Mouse (Mus musculus): Measurements from ENCODE around the gene Cebpe. TPM values are rescaled to one million over a fixed set of nuclear protein-coding genes. Genes with fewer than 3 reads are reported as not detected.

Gene Cebpe
- polyA plus RNA-seq, 1 experiment from 2014 or later, result not detected

DNA sequence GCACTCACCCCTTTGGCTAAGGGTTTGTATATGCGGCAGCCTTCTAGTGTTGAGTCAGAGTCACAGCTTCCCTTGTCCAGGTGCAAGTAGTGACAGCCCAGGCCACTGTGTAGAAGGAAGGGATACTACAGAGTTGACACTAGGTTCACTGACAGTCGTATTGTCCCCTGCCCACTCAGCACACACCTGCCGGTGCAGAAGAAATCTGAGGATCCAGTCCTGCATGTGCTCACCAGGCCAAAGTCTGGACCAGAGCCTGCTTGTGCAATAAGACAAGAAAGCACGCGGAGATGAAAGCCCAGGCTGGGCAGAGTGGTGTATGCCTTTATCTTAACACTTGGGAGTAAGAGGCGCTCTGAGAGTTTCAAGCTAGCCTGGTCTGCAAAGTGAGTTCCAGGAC, 16.9 kb downstream of the Cebpe start:
- no peak overlapping the region for H3K27ac ChIP-seq (ENCODE audit: low read length)
- WGBS, result 55% methylated on average over 6 of the region's 6 CpGs
- H3K27me3 ChIP-seq (ENCODE audit: control insufficient read depth, insufficient read depth, low read depth, low read length), result no peaks in the 10 kb centered on the region
- no peaks in the 10 kb centered on the region for H3K4me1 ChIP-seq (replicated peaks; ENCODE audit: control insufficient read depth, insufficient read depth, low read length)
- no peak overlapping the region for H3K4me2 ChIP-seq (ENCODE audit: low read depth, low read length)
- no peak for ATAC-seq (ENCODE audit: low read depth)
- peaks cover 11% of the 10 kb centered on the region for H3K36me3 ChIP-seq (ENCODE audit: control insufficient read depth, insufficient read depth, low read length)
- no peak overlapping the region for H3K4me3 ChIP-seq (ENCODE audit: low read length)
- H3K9ac ChIP-seq (ENCODE audit: low read length), result no peak overlapping the region
- no peaks in the 10 kb centered on the region for H3K9me3 ChIP-seq (ENCODE audit: control insufficient read depth, low read length)

DNA sequence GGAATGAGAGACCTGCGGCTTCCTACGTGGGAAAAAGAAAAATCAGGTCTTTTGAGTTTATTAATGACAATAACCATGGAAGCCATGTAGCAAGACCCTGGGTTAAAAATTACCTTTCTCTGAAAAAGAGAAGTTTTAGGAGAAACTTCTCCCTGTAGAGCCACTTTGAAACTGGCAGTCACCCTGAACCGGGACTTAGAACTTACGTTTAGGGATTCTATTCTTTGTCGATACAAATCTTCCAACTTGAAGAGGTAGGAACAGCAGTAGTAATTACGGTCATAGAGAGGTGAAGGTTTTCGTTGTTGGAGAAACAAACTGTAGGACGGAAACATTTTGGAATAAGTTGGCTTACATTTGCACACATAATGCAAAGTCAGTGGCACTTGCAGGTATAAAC, 24.7 kb downstream of the Cebpe start:
- Histone ChIP-seq H3K9me3 (ENCODE audit: control insufficient read depth, low read length) (no peaks in the 10 kb centered on the region), H3K4me1 (replicated peaks; ENCODE audit: control insufficient read depth, insufficient read depth, low read length) (peaks cover 21% of the 10 kb centered on the region), H3K27ac (ENCODE audit: low read length) (peak overlapping the region; percentile 96), H3K4me3 (ENCODE audit: low read length) (peak overlapping the region; percentile 89), H3K9ac (ENCODE audit: low read length) (peak overlapping the region; percentile 99), H3K4me2 (ENCODE audit: low read depth, low read length) (peak overlapping the region; percentile 65), H3K27me3 (ENCODE audit: control insufficient read depth, insufficient read depth, low read depth, low read length) (no peaks in the 10 kb centered on the region), H3K36me3 (ENCODE audit: control insufficient read depth, insufficient read depth, low read length) (peaks cover 19% of the 10 kb centered on the region)
- WGBS, result 3% methylated on average over 8 of the region's 8 CpGs
- ATAC-seq (ENCODE audit: low read depth), result no peak

DNA sequence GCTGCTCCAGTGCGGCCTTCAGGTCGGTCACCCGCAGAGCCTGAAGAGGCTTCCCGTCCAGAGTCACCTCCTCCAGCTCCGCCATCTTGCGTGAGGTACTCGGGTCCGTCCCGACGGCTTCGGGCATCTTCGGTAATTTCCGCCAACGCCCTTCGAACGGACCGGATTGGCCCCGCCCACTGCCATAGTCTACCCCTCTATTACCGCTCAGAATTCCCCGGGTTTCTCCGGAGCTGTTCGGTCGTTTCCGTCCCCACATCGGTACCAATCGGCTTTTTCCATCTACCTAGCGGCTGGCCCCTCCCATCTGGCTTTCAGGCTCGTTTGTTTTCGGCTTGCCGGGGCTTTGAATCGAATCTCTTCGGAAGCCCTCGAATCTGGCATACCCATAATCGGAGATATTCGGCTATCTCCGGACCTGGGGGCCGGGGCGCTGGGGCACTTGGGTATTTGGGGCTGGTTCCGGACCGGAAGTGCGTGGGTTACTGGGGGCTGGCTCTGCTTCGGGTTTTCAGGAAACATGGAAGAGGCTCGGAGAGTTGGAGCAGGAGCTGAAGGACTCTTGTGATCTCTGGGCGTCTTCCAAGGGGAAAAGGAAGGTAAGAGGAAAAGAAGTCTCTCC, 25.3 kb downstream of the Cebpe start, which contains the start of gene Acin1:
Gene Acin1 (minus strand): TSS at position 410 of the 622 bp plus-strand sequence.
- H3K4me1 ChIP-seq (replicated peaks; ENCODE audit: control insufficient read depth, insufficient read depth, low read length), result peaks cover 21% of the 10 kb centered on the region
- no peaks in the 10 kb centered on the region for H3K27me3 ChIP-seq (ENCODE audit: control insufficient read depth, insufficient read depth, low read depth, low read length)
- H3K4me3 ChIP-seq (ENCODE audit: low read length), result peak within 1 kb of the TSS; percentile 89
- peak within 1 kb of the TSS; percentile 96 for H3K27ac ChIP-seq (ENCODE audit: low read length)
- ATAC-seq (ENCODE audit: low read depth), result peak; percentile 97
- H3K9me3 ChIP-seq (ENCODE audit: control insufficient read depth, low read length), result no peaks in the 10 kb centered on the region
- H3K36me3 ChIP-seq (ENCODE audit: control insufficient read depth, insufficient read depth, low read length), result peaks cover 21% of the 10 kb centered on the region
- peak within 1 kb of the TSS; percentile 99 for H3K9ac ChIP-seq (ENCODE audit: low read length)
- under 1% methylated on average over 44 of the region's 44 CpGs for WGBS
- H3K4me2 ChIP-seq (ENCODE audit: low read depth, low read length), result peak within 1 kb of the TSS; percentile 86

DNA sequence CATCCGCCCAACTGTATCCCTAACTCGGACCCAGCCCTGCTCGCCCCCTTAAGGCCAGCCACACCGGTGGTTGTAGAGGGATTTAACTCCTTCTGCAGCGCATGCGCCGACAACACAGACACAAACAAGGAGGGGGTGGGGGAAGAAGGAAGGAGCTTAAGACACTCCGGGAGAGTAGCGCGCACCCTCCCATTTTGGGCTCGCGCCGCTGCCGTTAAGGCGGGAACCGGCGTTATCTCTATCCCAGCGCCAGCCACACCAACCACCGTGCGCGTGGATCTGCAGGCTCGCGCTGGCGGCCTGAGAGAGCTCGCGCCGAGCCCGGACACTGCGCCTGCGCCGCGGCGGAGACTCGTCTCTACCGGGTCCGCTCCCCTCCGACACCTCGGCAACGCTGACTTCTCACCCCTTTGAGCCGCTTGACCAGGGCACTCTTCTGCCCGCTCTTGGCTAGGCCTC, 25.9 kb downstream of the Cebpe start, which contains the start of gene 1700123O20Rik:
Gene 1700123O20Rik (plus strand): TSS at position 154 of the 459 bp plus-strand sequence.
- H3K4me3 ChIP-seq (ENCODE audit: low read length), result peak within 1 kb of the TSS; percentile 89
- H3K27ac ChIP-seq (ENCODE audit: low read length), result peak within 1 kb of the TSS; percentile 96
- no peaks in the 10 kb centered on the region for H3K27me3 ChIP-seq (ENCODE audit: control insufficient read depth, insufficient read depth, low read depth, low read length)
- H3K4me1 ChIP-seq (replicated peaks; ENCODE audit: control insufficient read depth, insufficient read depth, low read length), result peaks cover 21% of the 10 kb centered on the region
- peak; percentile 85 for ATAC-seq (ENCODE audit: low read depth)
- peak within 1 kb of the TSS; percentile 99 for H3K9ac ChIP-seq (ENCODE audit: low read length)
- under 1% methylated on average over 41 of the region's 41 CpGs for WGBS
- peak within 1 kb of the TSS; percentile 86 for H3K4me2 ChIP-seq (ENCODE audit: low read depth, low read length)
- H3K9me3 ChIP-seq (ENCODE audit: control insufficient read depth, low read length), result no peaks in the 10 kb centered on the region
- H3K36me3 ChIP-seq (ENCODE audit: control insufficient read depth, insufficient read depth, low read length), result peaks cover 21% of the 10 kb centered on the region

DNA sequence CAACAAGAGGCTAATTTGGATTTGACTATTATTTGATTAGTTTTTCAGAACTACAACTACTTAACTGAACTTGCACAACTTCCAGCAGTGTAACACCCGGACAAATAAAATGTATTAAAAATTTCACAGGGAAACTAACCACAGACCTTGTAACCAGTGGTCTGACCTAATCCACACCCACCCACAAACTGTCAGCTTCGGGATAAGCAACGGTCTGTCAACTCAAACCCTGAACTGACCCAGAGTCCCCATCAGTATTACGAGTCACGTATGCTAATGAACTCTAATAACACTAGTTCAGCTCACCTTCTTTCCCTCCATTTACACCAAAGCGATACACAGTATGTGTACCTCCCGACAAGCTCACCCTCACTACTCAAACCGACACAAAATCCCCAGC, 26.5 kb downstream of the Cebpe start:
- no peak for ATAC-seq (ENCODE audit: low read depth)
- WGBS, result 5% methylated on average over 8 of the region's 8 CpGs
- Histone ChIP-seq H3K4me1 (replicated peaks; ENCODE audit: control insufficient read depth, insufficient read depth, low read length) (peaks cover 21% of the 10 kb centered on the region), H3K36me3 (ENCODE audit: control insufficient read depth, insufficient read depth, low read length) (peaks cover 19% of the 10 kb centered on the region; the same call in 1 of the 2 replicates), H3K27ac (ENCODE audit: low read length) (peak overlapping the region; percentile 96), H3K9me3 (ENCODE audit: control insufficient read depth, low read length) (no peaks in the 10 kb centered on the region), H3K4me2 (ENCODE audit: low read depth, low read length) (peak overlapping the region; percentile 86), H3K9ac (ENCODE audit: low read length) (peak overlapping the region; percentile 99), H3K4me3 (ENCODE audit: low read length) (peak overlapping the region; percentile 89), H3K27me3 (ENCODE audit: control insufficient read depth, insufficient read depth, low read depth, low read length) (no peaks in the 10 kb centered on the region)

DNA sequence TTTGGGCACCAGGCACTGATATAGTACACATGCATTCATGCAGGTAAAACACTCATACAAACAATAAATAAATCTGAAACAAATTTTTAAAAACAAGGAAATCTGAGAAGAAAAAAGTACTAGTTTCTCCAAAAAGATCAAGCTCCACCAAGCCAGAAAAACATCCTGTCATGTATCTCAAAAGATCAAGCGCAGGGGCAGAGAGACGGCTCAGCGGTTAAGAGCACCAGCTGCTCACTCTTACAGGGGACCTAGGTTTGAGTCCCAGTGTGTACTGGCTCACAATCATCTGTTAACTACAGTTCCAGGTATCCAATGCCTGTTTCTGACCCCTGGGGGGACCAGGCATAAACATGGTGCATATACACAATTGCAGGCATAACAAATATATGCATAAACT, 29.6 kb downstream of the Cebpe start:
- Histone ChIP-seq H3K9ac (ENCODE audit: low read length) (no peak overlapping the region), H3K4me2 (ENCODE audit: low read depth, low read length) (no peak overlapping the region), H3K9me3 (ENCODE audit: control insufficient read depth, low read length) (no peaks in the 10 kb centered on the region), H3K36me3 (ENCODE audit: control insufficient read depth, insufficient read depth, low read length) (peaks cover 24% of the 10 kb centered on the region), H3K4me3 (ENCODE audit: low read length) (no peak overlapping the region), H3K27ac (ENCODE audit: low read length) (no peak overlapping the region), H3K4me1 (replicated peaks; ENCODE audit: control insufficient read depth, insufficient read depth, low read length) (peaks cover 10% of the 10 kb centered on the region; the same call in 1 of the 2 replicates), H3K27me3 (ENCODE audit: control insufficient read depth, insufficient read depth, low read depth, low read length) (no peaks in the 10 kb centered on the region)
- no peak for ATAC-seq (ENCODE audit: low read depth)
- WGBS, result 85% methylated on average over 3 of the region's 3 CpGs

DNA sequence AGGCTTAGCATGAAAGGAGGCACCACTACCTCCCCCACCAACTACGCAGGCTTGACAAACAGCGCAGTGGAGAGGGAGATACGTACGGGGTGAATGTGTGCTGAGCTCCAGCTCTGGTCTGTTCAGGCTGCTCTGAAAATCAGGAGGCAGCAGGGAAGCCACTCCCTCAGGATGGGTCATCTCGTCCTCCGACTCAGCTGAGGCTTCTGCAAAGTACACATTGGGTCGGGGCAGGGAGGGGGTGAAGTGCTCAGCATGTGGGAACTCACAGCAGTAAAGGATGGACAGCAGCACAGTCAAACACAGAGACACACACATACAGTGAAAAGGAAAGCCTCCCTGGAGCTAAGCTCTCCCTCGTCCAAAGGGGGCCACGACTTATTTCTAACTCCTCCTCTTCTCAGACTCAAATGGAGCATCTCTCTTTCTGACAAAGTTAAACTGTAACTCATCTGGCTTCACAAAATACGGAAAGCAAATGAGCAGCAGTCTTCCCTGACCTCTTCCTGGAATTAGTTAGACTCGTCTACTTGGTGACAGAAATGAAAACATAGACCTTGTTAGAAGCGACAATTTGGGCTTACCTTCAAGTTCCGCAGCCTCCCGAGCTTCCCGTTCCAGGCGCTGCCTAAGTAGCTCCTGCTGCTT, 33.2 kb downstream of the Cebpe start:
- WGBS, result 77% methylated on average over 16 of the region's 16 CpGs
- Histone ChIP-seq H3K4me3 (ENCODE audit: low read length) (no peak overlapping the region), H3K9ac (ENCODE audit: low read length) (no peak overlapping the region), H3K27me3 (ENCODE audit: control insufficient read depth, insufficient read depth, low read depth, low read length) (no peaks in the 10 kb centered on the region), H3K9me3 (ENCODE audit: control insufficient read depth, low read length) (no peaks in the 10 kb centered on the region), H3K36me3 (ENCODE audit: control insufficient read depth, insufficient read depth, low read length) (peaks cover 33% of the 10 kb centered on the region), H3K4me1 (replicated peaks; ENCODE audit: control insufficient read depth, insufficient read depth, low read length) (peaks cover 3% of the 10 kb centered on the region; the same call in 1 of the 2 replicates), H3K4me2 (ENCODE audit: low read depth, low read length) (no peak overlapping the region), H3K27ac (ENCODE audit: low read length) (no peak overlapping the region)
- no peak for ATAC-seq (ENCODE audit: low read depth)

DNA sequence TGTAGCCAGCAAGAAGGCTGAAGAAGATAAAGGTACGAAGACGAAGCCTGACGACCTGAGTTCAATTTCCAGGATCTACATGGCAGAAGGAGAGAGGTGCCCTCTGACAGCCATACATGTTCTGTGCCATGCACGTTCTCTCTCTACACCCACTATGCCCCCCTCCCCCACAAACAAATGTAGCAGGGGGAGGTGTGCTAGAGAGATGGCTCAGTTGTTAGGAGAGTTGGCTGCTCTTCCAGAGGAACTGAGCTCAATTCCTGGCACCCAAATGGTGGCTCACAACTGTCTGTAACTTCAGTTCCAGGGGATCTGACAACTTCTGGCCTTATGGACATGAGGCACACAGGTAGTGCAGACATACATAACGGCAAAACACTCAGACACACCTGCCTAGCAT, 35.7 kb downstream of the Cebpe start:
- no peak for ATAC-seq (ENCODE audit: low read depth)
- Histone ChIP-seq H3K9me3 (ENCODE audit: control insufficient read depth, low read length) (no peaks in the 10 kb centered on the region), H3K4me3 (ENCODE audit: low read length) (no peak overlapping the region), H3K27me3 (ENCODE audit: control insufficient read depth, insufficient read depth, low read depth, low read length) (no peaks in the 10 kb centered on the region), H3K4me1 (replicated peaks; ENCODE audit: control insufficient read depth, insufficient read depth, low read length) (no peaks in the 10 kb centered on the region; the same call in 1 of the 2 replicates), H3K9ac (ENCODE audit: low read length) (no peak overlapping the region), H3K4me2 (ENCODE audit: low read depth, low read length) (no peak overlapping the region), H3K27ac (ENCODE audit: low read length) (no peak overlapping the region), H3K36me3 (ENCODE audit: control insufficient read depth, insufficient read depth, low read length) (peaks cover 28% of the 10 kb centered on the region)
- 89% methylated on average over 5 of the region's 5 CpGs for WGBS

DNA sequence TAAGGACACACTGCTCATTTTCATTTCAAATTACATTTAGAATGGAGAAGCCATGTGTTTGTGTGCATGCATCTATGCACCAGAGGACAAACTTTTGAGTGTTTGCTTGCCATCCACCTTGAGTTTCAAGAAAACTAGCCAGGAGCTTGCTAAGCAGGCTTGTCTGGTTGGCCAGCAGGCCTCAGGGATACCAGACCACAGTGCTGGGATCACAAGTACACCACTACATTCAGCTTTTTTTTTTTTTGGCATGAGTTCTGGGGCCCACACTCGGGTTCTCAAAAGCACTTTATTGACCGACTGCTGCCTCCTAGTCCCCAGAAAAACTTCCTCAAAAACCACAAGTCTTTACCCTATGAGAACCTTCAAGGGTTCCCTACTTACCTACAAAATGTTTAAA, 37.7 kb downstream of the Cebpe start:
- Histone ChIP-seq H3K4me1 (replicated peaks; ENCODE audit: control insufficient read depth, insufficient read depth, low read length) (no peaks in the 10 kb centered on the region; the same call in 1 of the 2 replicates), H3K27me3 (ENCODE audit: control insufficient read depth, insufficient read depth, low read depth, low read length) (no peaks in the 10 kb centered on the region), H3K27ac (ENCODE audit: low read length) (0 out of 2 replicates have a peak overlapping the region, but pooled peaks have one; percentile 1), H3K9me3 (ENCODE audit: control insufficient read depth, low read length) (no peaks in the 10 kb centered on the region), H3K9ac (ENCODE audit: low read length) (no peak overlapping the region), H3K4me2 (ENCODE audit: low read depth, low read length) (no peak overlapping the region), H3K36me3 (ENCODE audit: control insufficient read depth, insufficient read depth, low read length) (peaks cover 29% of the 10 kb centered on the region), H3K4me3 (ENCODE audit: low read length) (no peak overlapping the region)
- peak; percentile 26; the same call in 1 of the 2 replicates for ATAC-seq (ENCODE audit: low read depth)
- WGBS, result 42% methylated on average over 2 of the region's 2 CpGs

Measured in lung, embryonic 16.5 days (tissue).